Mouse (Mus musculus) ES-E14 (cell line): ENCODE results near the gene Proser3.

Experiments
- CHD2 ChIP-seq: IDR thresholded peaks from 2 replicates; pipeline ENCODE4 v1.6.1; 2014; ENCODE audit warnings: mild to moderate bottlenecking, low read depth, low read length, inconsistent platforms
- HCFC1 ChIP-seq: IDR thresholded peaks from 2 replicates; pipeline ENCODE4 v1.6.1; 2012; ENCODE audit warnings: low read length, inconsistent platforms, borderline replicate concordance; ENCODE audit not compliant: insufficient read depth
- MAFK ChIP-seq: IDR thresholded peaks from 2 replicates; pipeline ENCODE4 v1.6.1; 2014; ENCODE audit warnings: mild to moderate bottlenecking, low read depth, low read length, inconsistent platforms; ENCODE audit not compliant: insufficient read depth

GRCm38 (mm10) chr7:30562526-30563116 lies 10.5 kb upstream of the Proser3 start:
- no peak for TF ChIP-seq HCFC1
- no peak for TF ChIP-seq CHD2
- no peak for TF ChIP-seq MAFK
